Mouse (Mus musculus) left cerebral cortex, adult 2 months (tissue): ENCODE data around the gene Setd3. TPM values are rescaled to one million over a fixed set of nuclear protein-coding genes. Genes with fewer than 3 reads are reported as not detected.

Source experiments
- DNase-seq, 2 experiments: peaks; one replicate each; pipeline ENCODE4 v3.0.0; 2021 to 2022; ENCODE audit warnings: low spot score in 2 of 2, mixed read lengths in 1 of 2; ENCODE audit errors: extremely low spot score in 1 of 2
- H3K27ac ChIP-seq: fragments of 200-600 bp; 2 replicates; pipeline ENCODE4 v1.8.1; 2022
- H3K4me3 ChIP-seq: fragments of 200-600 bp; 2 replicates; pipeline ENCODE4 v1.8.1; 2022
- CTCF ChIP-seq: fragments of 200-600 bp; IDR thresholded peaks from 2 replicates; pipeline ENCODE4 v1.8.1; 2022; ENCODE audit warnings: antibody characterized with exemption, mild to moderate bottlenecking, moderate library complexity
- intact Hi-C: fragments of 180-260 bp; cut with DNase I; formaldehyde crosslinking; loops from one replicate; pipeline ENCODE4 v1.15.1; 2025
- total RNA-seq, 2 experiments: library from RNA; stranded (reverse); gene quantifications; 2 replicates each; pipeline ENCODE4 v1.2.3; 2021

Setd3 gene
- total RNA-seq, 2 experiments from 2014 or later = 167 to 185 TPM

DNA sequence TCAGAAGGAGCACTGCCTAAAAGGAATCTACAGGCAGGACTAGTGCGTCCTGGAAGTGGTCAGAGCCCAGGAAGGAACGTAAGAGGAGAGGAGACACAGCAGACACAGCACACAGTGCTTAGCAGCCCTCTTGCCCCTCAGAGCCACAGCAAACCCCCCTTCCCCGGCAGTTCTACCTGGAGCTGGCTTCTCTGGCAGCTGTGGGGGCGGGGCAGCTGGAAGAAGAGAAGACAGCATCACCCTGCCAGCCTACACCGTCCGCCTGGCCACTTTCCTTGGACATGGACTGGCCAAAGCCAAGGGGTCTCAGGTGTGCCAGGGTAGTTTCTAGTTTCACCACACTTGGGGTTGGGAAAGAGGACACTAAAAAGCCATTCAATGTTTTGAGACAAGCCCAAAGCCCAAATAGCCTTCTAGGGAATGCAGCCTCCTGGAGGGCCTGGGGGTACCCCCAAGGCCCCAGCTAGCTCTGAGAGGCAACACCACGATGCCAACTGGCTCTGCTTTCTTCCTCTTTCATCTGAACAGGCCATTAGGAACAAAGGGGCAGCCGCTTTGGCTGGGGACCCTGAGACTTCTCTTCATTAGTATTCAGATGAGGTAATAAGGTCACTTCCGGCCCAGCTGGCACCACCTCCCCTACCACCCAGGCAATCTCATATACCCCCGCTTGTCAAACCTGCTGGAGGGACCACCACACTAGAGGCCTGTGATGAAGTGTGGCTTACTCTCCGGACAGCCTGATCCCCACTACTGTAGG is 37.7 kb upstream of the Setd3 start:
- TF ChIP-seq CTCF = no peak
- no peak overlapping the region for H3K27ac ChIP-seq
- intact Hi-C loops = loop anchor here (1.0 to 10.0 kb wide), 3 partner anchors 54 to 318 kb away; no protein-coding TSS in a partner anchor
- H3K4me3 ChIP-seq = no peak overlapping the region
- DNase-seq = no peak

DNA sequence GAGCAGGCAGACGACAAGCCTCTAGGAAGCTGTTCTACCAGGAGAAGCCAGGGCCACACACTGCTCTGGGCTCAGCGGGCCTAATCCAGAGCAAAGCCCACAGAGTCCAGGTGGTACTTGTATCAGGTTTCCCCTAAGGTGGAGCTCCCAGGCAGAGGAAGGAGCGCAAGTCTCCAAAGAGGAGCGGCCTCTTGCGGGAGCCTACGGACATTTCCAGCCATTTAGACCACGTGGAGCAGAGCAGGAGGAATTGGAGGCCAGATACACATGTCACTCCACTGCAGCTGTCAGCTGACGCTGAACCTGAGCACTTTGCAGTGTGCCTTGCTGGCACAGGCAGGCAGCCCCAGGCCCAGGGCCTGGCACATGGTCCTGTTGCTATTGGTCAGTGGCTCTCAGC is 36.0 kb upstream of the Setd3 start:
- intact Hi-C loops = loop anchor here (10.0 kb wide), 1 partner anchor 320 kb away; no protein-coding TSS in a partner anchor
- no peak for DNase-seq
- H3K27ac ChIP-seq = no peak overlapping the region
- TF ChIP-seq CTCF = no peak
- H3K4me3 ChIP-seq = no peak overlapping the region

DNA sequence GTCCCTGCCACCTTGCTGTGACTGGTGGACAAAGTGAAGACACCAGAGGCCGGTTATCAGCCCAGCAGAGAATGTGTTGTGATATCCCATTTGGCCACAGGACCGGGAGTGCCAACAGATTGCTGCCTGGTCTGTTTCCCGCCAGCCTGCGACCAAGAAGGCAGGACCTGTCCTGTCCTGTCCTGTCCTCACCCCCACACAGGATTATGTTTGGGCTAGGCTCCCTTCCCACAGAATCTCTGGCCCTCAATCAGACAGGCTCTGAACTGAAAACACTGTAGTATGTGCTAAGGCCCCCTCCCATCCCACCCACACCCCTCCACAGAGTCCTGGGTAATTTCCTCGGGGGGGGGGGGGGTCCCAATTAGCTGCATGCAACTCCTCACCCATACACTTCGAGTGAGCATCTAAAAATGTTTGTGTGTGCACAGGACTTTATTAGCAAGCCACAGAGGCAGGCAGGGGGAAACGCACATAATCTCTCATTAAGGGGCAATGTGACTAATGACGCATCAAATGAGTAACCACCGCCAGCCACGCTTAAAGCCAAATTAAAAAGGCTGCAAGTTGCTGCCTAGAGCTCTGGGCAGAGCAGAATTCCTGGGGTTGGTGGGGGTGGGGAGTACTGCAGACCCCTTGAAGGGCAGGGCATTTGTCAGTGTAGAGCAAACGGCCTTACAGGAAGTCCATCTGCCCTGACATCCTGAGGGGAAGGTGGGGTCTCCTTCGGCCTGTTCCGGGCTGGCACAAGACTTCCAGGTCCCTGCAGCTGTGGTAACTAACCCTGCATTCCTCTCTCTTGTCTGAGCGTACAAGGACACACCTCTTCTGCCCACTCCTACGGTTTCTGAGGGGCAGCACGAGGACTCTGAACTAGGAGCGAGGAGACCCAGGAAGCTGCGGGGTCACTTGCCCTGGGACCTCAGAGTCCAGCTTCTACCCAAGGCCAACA is 34.3 kb upstream of the Setd3 start:
- TF ChIP-seq CTCF = no peak
- Histone ChIP-seq H3K27ac (no peak overlapping the region), H3K4me3 (no peak overlapping the region)
- intact Hi-C loops = loop anchor here (10.0 kb wide), 1 partner anchor 321 kb away; no protein-coding TSS in a partner anchor
- DNase-seq = no peak

DNA sequence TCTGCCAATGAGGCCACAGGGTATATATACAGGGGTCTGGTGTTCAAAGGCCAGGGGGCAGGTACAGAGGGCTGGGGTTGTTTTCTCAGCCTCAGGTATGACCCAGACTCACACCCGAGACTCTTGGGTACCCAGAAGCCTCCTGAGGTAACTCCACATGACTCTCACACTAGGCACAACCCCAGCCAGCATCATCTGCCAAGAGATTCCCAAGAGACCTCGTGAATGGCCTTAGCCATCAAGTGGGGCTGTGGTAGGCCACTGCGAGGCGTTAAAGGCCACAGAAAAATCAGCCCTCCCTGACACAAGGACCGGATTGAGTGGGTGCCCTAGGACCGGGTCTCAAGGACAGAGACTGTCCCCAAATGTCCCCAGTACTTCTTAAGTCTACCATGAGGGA is 33.4 kb upstream of the Setd3 start:
- intact Hi-C loops = loop anchor here (10.0 kb wide), 1 partner anchor 322 kb away; no protein-coding TSS in a partner anchor
- no peak overlapping the region for H3K4me3 ChIP-seq
- DNase-seq = no peak
- TF ChIP-seq CTCF = no peak
- H3K27ac ChIP-seq = no peak overlapping the region

DNA sequence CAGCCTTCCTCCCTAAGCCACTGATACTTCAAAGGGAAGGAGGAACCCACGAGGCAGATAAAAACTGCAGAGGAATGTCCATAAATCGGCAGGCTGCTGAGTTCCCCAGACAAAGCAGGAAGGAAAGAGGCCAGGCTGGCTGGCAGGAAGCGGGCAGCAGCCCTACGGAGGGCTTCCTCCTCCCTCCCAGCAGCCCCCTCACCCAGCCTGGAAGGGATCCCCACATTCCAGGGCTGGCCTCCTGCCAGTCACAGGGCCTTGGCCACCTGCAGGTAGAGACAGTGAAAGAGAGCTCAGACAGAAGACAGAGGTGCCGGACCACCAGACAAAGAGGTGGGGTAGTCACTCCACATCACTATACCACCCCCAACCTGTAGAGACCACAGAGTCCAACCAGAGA is 33.0 kb upstream of the Setd3 start:
- TF ChIP-seq CTCF = no peak
- H3K27ac ChIP-seq = no peak overlapping the region
- no peak overlapping the region for H3K4me3 ChIP-seq
- DNase-seq = no peak
- intact Hi-C loops = loop anchor here (10.0 kb wide), 1 partner anchor 323 kb away; no protein-coding TSS in a partner anchor

DNA sequence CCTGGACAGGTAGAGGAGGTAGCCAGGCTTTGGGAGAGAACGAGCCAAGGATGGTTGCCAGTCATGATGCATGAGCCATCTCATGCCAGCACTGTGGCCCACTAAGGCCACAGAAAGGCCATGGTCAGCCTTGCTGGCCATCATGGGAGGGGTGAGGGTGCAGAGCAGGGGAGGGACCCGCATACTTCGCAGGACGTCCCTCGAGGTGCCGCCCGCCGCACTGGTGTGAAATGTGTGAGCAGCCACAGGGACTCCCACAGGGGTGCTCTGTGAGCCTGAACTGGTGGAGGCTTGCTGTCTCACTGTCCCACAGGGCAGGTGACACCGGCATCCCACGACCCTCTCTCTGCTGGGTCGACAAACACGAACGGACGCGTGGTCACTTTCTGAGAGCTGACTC is 31.5 kb upstream of the Setd3 start:
- intact Hi-C loops = loop anchor here (10.0 kb wide), 1 partner anchor 324 kb away; no protein-coding TSS in a partner anchor
- H3K27ac ChIP-seq = no peak overlapping the region
- TF ChIP-seq CTCF = no peak
- DNase-seq = no peak
- no peak overlapping the region for H3K4me3 ChIP-seq

DNA sequence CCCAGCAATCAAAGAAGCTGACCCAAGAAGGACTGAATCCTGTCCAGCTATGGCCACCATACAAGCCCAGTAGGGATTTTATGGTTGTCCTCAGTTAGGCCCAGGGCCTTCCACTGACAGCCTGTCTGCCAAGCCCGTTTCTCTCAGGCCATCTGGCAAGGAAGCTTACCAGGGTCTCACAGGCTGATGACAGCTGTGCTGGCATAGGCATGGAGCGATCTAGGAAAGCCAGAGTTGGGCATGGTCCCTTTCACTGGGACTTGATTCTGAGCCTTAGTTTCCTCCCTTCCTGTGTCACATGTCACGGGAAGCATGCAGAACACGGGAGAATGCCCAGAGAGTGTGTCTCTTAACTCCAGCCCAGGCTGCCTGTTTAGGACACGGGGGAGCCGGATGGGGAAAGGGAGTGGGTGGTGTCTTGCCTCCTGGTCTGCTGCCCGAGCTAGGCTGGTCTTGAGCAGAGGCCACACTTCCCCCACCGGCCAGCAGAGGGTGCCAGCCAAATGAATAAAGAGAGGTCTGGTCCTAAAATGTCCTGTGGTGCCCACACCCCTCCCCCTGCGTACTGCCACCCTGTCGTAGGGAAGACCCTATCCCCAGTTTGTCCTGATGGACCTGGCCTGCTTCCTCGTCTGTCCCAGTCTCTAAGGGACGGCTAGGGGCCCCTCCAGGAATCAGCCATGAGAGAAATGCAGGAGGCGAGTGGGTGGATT is 29.8 kb upstream of the Setd3 start:
- peak; percentile 82 for TF ChIP-seq CTCF
- intact Hi-C loops = loop anchor here (1.0 to 5.0 kb wide), 4 partner anchors 28 to 283 kb away; partner anchors contain the start of gene Ccdc85c
- Histone ChIP-seq H3K4me3 (no peak overlapping the region), H3K27ac (no peak overlapping the region)
- DNase-seq = peak; percentile 69

DNA sequence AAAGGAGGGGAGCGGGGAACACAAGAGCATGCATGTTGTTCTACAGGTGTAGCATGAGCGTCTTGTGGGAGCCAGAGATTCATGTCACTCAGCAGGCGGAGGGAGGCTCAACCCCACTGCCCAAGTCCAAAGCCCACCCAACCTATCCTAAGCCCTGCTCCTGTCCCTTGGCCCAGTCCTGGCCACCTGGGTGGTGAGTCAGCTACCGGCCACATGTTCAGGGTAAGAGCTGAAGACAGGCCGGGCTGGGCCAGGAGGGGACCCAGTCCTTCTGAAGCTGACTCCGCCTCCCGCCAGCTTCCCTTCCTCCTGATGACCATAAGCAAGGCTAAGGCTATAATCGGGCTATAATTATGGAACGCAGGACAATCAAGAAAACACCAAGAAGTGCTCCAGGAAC is 29.1 kb upstream of the Setd3 start:
- intact Hi-C loops = loop anchor here (5.0 kb wide), 2 partner anchors 69 to 284 kb away; partner anchors contain the start of gene Ccdc85c
- Histone ChIP-seq H3K4me3 (no peak overlapping the region), H3K27ac (no peak overlapping the region)
- DNase-seq = no peak
- TF ChIP-seq CTCF = no peak

DNA sequence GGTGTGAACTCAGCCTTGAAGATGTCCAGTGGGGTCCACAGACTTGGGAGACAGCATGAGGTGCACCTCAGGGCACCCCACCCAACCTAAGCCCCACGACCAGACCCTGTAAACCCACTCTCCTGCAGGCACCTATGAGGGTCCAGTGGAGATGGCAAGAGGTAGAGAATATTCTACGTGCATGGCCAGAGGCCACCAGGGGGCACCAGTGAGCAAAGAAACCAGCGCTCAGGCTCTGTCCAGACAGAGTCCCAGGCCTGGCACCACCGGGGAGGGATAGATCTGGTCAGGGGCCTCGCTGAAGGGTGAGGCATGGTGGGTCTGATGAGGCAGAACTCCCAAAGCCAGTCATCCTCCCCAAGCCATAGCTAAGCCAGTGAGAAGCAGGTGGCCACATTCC is 27.5 kb upstream of the Setd3 start:
- intact Hi-C loops = loop anchor here (5.0 kb wide), 2 partner anchors 71 to 286 kb away; partner anchors contain the start of gene Ccdc85c
- H3K4me3 ChIP-seq = no peak overlapping the region
- peak; percentile 89 for TF ChIP-seq CTCF
- DNase-seq = peak; percentile 72 to 79
- H3K27ac ChIP-seq = no peak overlapping the region

DNA sequence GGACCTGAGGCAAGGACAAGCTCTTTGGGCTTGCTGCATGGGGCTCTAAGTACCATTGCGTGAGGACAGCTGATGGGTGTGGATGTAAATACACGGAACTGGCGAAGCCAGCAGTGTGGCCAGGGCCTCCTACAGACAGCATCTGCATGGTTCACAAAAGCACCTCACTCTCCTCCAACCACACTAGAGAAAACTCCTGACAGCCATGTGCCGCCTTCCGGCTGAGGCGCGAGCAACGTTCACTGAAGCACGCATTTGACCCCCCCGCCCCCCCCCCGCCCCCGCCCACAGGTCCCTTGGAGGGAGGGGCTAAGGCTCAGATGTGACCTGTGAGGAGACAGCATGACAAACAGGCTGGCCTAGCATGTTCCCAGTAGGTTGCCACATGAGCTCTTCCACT is 25.9 kb upstream of the Setd3 start:
- no peak overlapping the region for H3K27ac ChIP-seq
- DNase-seq = no peak
- TF ChIP-seq CTCF = no peak
- H3K4me3 ChIP-seq = no peak overlapping the region
- intact Hi-C loops = loop anchor here (5.0 kb wide), 2 partner anchors 72 to 287 kb away; partner anchors contain the start of gene Ccdc85c

DNA sequence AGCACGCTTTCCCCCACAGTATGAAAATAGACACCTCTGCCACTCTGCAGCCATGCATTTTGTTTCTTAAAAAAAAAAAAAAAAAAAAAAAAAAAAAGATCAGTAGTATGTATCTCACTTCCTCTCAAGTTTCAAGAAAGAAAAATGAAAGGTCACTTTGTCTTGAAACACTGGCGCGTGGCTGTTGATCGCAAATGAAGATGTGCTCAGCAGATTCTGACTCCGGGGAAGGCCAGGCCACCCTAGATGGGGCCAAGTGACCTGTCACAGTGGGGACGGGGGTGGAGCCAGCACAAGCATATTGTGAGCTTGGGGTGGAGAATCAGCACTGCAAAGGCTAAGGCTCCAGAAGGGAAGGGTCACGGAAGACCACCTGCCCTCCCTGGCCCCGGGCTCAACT is 24.8 kb upstream of the Setd3 start:
- DNase-seq = no peak
- Histone ChIP-seq H3K4me3 (no peak overlapping the region), H3K27ac (no peak overlapping the region)
- no peak for TF ChIP-seq CTCF
- intact Hi-C loops = no loop called here
